Mouse (Mus musculus) spleen, adult 18-20 months (tissue): ENCODE measurements at regions not wholly inside any gene's neighbourhood (a gene's known extent, or its start where the extent isn't known, plus 50 kb on each side); places are given as distances from the start of the nearest gene placed in this dataset.

Source experiments
- DNase-seq, 2 experiments: peaks; one replicate each; pipeline ENCODE4 v3.0.0; 2022; ENCODE audit warnings: mixed read lengths in 2 of 2

- DNase-seq: no peak
These were observed 69.2 kb downstream of the Gpr65 start for GRCm38 (mm10) chr12:98337644-98338043.

DNA sequence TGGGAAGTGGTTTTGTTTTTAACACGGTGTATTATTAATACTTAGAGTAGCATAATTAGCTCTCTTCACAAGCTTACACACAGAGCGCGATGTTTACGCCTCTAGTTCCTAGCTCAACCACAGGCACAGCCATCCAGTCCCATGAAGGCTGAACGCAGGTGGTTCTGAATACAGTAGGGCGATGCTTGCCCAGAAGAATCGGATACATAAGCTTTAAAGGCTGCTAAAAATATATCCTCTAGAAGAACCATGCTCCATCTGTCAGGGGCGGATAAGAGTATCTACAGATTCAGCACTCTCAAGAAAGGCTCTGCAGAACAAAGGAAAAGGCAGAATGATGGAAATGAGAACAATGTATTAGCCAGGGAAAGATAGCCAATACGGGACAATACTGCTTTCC is 71.1 kb downstream of the Gpr65 start:
- no peak for DNase-seq

DNA sequence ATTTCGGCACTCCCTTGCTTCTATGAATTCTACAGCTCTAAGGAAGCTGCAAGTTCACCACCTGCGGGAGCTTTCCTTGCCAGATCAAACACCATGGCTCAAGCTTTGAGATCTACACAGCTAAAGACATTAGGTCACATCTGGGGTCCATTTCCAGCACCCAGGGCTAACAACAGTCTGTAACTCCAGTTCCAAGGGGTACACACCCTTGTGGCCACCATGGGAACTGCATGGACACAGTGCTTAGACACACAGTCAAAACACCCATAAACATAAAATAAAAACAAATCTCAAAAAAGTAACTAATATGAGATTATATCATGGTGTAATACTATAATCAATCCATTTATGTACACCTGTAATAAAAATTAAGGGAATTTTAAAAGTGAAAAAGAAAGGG is 73.7 kb downstream of the Gpr65 start:
- DNase-seq: peak in 1 of 2 experiments; percentile 53

GRCm38 (mm10) chr12:98343653-98344052 is 75.2 kb downstream of the Gpr65 start:
- DNase-seq: no peak

DNA sequence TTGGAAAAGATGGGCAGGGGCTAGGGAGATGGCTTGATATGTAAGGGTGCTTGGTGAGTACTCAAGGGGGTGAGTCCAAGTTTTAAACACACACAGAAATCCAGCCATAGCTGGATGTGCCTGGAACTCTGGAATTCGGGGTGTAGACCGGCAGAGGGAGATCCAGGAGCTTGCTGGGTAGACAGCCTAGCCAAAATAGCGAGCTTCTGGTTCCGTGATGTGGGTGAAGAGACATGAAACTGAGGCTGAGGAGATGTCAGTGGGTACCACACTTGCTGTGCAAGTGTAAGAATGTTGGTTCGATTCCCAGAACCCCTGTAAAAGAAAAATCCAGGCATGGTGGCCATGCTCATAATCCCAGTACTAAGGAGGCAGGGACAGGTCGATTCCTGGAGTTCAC is 78.6 kb downstream of the Gpr65 start:
- DNase-seq: no peak

DNA sequence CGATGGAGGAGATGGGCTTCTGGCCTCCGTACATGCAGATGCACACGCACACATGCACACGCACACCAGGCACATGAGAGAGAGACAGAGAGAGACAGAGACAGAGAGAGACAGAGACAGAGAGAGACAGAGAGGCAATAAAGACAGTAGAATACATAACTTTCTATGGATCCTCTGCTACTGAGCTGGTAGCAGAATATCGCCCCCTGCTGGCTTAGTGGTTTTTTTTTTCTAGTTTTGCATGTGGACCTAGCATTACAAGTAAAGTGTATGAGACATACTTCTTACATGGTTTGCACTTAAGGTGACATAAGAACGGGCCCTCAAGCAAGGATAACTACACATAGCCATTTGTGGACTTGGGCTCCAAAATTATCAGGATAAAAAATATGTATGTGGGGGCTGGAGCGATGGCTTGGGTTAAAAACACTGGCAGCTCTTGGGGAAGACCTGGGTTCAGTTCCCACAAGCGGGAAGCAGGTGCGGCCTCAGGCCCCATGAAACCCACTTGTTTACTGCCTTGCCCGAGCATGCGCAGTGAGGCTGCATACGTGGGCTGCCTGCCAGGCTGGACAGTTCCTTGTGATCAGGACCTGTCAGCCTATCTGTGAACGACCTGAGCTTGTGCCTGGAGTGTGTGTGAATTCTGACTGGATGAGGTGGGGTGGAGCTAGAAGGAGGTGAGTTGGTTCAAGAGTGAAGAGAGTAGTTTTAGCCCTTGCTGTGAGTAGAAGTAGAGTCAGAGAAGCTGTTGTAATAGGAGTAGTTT is 79.3 kb downstream of the Gpr65 start:
- peak in 1 of 2 experiments; percentile 38 for DNase-seq

- no peak for DNase-seq
These were observed 81.6 kb downstream of the Gpr65 start for GRCm38 (mm10) chr12:98349864-98350643.

- DNase-seq: no peak
These were observed 84.0 kb downstream of the Gpr65 start for GRCm38 (mm10) chr12:98352401-98352800.

- no peak for DNase-seq
These were observed 86.1 kb downstream of the Gpr65 start for GRCm38 (mm10) chr12:98354545-98354944.

DNA sequence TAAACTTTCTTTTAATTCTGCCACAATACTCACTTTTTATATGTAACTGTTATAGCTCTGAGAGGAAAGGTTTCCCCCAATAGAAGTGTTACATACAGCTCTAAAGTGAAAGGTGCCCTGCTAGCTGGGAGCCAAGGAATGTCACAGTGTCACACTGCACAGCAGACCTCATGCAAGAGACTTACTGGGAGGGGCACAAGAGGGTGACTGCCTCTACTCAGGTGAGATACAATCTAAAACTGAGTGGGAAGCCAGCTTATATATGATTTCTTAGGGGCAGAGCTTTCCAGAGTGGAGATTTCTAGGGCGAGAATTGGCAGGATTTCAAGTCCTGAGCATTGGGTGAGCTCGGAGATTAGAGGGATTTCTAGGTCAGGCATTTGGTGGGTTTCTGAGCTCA is 99.1 kb downstream of the Gpr65 start:
- no peak for DNase-seq

- DNase-seq: no peak
These were observed 102.3 kb downstream of the Gpr65 start for GRCm38 (mm10) chr12:98370771-98371170.

DNA sequence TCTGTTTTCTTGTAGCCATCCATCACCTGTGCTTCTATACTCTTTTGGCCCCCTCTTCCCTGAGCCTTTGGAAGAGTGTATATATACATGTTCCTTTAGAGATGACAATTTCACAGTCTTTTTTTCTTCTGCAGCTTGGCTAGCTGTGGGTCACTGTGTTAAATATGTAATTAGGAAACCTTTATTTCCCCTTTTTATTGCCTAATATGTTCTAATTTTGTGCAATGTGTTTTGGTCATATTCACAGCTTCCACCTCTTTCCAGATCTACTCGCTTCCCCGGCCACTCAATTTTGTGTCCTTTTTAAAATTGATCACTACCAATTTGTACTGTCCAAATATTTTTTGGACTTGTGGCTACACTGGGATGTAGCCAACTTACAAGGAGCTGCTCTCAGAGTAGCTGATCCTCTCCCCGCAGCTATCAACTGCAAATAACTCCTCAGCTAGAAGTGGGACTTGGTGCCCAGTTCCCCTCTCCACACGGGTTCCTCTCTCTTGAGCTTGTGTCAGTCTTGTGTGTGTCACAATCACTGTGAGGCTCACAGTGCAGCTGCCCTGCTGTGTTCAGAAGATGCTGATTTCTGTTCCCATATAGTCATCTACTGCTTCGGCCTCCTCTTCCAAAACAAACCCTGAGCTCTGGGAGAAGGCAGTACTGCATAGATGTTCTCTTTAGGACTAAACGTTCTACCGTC is 106.9 kb downstream of the Gpr65 start:
- DNase-seq: no peak
